Mouse (Mus musculus) intestine, embryonic 14.5 days (tissue): ENCODE results near the gene Atp1a1. TPM values are rescaled to one million over a fixed set of nuclear protein-coding genes. Genes with fewer than 3 reads are reported as not detected.

Experiments
- ATAC-seq: fragments of 200-750 bp; cut with Nextera tagmentation; replicated peaks from 2 replicates; pipeline ENCODE4 v1.8.0; 2017; ENCODE audit warnings: low read depth, moderate number of reproducible peaks, moderate TSS enrichment, moderate library complexity; ENCODE audit not compliant: low FRiP score, low TSS enrichment
- DNase-seq: peaks from one replicate; pipeline ENCODE4 v3.0.0-alpha.2; 2018; ENCODE audit warnings: low spot score
- H3K27ac ChIP-seq: fragments of 300-500 bp; sonication (generic); 2 replicates; pipeline ENCODE4 v1.5.1; 2014; ENCODE audit warnings: low read depth, mild to moderate bottlenecking, control low read depth
- H3K27me3 ChIP-seq: fragments of 300-500 bp; sonication (generic); replicated peaks from 2 replicates; pipeline ENCODE4 v1.6.1; 2014; ENCODE audit warnings: low read length, control low read depth; ENCODE audit not compliant: control insufficient read depth, insufficient read depth
- H3K36me3 ChIP-seq: fragments of 300-500 bp; sonication (generic); 2 replicates; pipeline ENCODE4 v1.6.1; 2014; ENCODE audit warnings: low read length, control low read depth; ENCODE audit not compliant: control insufficient read depth, insufficient read depth
- H3K4me1 ChIP-seq: fragments of 300-500 bp; sonication (generic); replicated peaks from 2 replicates; pipeline ENCODE4 v1.6.1; 2014; ENCODE audit warnings: low read length, control low read depth, mixed read lengths; ENCODE audit not compliant: control insufficient read depth, insufficient read depth
- H3K4me2 ChIP-seq: fragments of 300-500 bp; sonication (generic); 2 replicates; pipeline ENCODE4 v1.6.1; 2014; ENCODE audit warnings: low read length
- H3K4me3 ChIP-seq: fragments of 300-500 bp; sonication (generic); 2 replicates; pipeline ENCODE4 v1.5.1; 2014; ENCODE audit warnings: low read depth, low read length, control low read depth, mixed read lengths
- H3K9ac ChIP-seq: fragments of 300-500 bp; sonication (generic); 2 replicates; pipeline ENCODE4 v1.6.1; 2014; ENCODE audit warnings: mild to moderate bottlenecking, low read length
- H3K9me3 ChIP-seq: fragments of 300-500 bp; sonication (generic); 2 replicates; pipeline ENCODE4 v1.6.1; 2016; ENCODE audit warnings: low read length, control low read depth; ENCODE audit not compliant: control insufficient read depth
- WGBS: fragments of 180-500 bp; shearing (Covaris S2); extraction: QIAGEN DNeasy Blood & Tissue Kit; methylation state at CpG from one replicate; pipeline ENCODE4 v1.1.7; 2014; 5-methylcytosine and 5-hydroxymethylcytosine counted together
- polyA plus RNA-seq: library from polyadenylated mRNA; unstranded; fragments of >200 nt; fragmentation: Nextera tagmentation; extraction: Ambion mirVana; gene quantifications from 2 replicates; pipeline ENCODE4 v1.2.1, GENCODE M21; 2014

Gene Atp1a1
- polyA plus RNA-seq, 1 experiment from 2014 or later: 276 TPM

DNA sequence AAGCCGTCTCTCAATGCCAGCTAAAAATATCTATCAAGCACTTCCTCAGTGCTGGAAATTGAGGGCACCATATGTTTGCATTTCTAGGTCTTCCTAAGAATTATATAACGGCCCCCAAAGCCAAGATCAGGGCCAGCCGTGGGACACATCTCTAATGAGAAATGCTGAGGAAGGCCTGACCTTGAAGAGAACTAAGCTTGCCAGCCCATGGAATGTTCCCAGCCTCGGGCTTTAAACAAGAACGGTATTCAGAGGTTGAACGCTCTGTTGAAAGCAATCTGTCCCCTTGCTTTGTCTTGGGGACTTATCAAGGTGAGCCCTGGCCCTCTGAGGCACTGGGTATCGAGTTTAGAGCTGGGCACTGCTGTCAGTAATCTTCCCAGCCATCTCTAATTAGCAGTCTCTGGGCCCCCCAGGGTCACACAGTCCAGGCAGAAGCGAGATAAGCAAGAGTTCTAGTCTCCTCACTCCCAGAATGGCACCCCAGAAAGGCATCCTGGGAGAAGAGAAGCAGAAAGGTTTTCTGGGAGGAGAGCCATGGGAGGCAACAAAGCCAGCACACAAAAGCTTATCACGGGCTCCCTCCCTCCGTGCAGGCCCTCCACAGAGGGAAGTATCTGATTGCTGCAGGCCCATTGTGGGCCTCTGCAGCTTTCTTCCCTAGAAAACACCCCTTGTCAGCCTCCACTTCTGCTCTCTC is 41.8 kb downstream of the Atp1a1 start:
- Histone ChIP-seq H3K4me1 (0 out of 2 replicates have a peak, but pooled peaks cover 4% of the 10 kb centered on the region), H3K36me3 (no peaks in the 10 kb centered on the region), H3K9me3 (no peaks in the 10 kb centered on the region), H3K9ac (no peak overlapping the region), H3K27me3 (no peaks in the 10 kb centered on the region), H3K4me3 (no peak overlapping the region), H3K27ac (no peak overlapping the region), H3K4me2 (no peak overlapping the region)
- WGBS: 52% methylated on average over 10 of the region's 10 CpGs
- DNase-seq: no peak
- no peak for ATAC-seq

- no peaks in the 10 kb centered on the region for H3K36me3 ChIP-seq
- no peaks in the 10 kb centered on the region for H3K9me3 ChIP-seq
- 71% methylated on average over 5 of the region's 5 CpGs for WGBS
- no peak overlapping the region for H3K9ac ChIP-seq
- no peak overlapping the region for H3K27ac ChIP-seq
- no peak overlapping the region for H3K4me3 ChIP-seq
- H3K4me2 ChIP-seq: no peak overlapping the region
- ATAC-seq (no peak), DNase-seq (no peak)
- no peaks in the 10 kb centered on the region for H3K27me3 ChIP-seq
- 0 out of 2 replicates have a peak, but pooled peaks cover 4% of the 10 kb centered on the region for H3K4me1 ChIP-seq
These were observed 42.5 kb downstream of the Atp1a1 start for GRCm38 (mm10) chr3:101561948-101562347.

- Histone ChIP-seq H3K9ac (no peak overlapping the region), H3K4me3 (no peak overlapping the region), H3K27ac (no peak overlapping the region), H3K4me2 (no peak overlapping the region), H3K9me3 (no peaks in the 10 kb centered on the region), H3K4me1 (0 out of 2 replicates have a peak, but pooled peaks cover 4% of the 10 kb centered on the region), H3K36me3 (no peaks in the 10 kb centered on the region), H3K27me3 (no peaks in the 10 kb centered on the region)
- no peak for DNase-seq
- ATAC-seq: no peak
- 82% methylated on average over 9 of the region's 9 CpGs for WGBS
These were observed 43.5 kb downstream of the Atp1a1 start for GRCm38 (mm10) chr3:101560841-101561522.

DNA sequence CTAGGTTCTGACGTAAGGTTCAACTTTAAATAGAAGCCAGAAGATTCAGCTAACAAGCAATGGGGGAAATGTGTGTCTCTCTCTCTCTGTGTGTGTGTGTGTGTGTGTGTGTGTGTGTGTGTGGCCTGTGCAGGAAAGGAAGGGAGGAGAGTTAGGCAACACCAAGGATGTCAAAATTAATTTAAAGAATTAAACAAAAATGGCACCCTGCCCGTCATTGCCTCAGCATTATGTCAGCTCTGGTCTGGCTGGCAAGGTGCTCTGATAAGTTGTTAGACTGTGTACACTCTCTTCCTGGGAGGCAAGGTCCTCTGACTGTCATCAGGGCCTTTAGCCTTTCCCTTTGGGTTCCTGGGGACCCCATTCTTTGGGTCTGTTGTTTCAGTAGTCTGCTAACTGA is 47.8 kb downstream of the Atp1a1 start:
- no peaks in the 10 kb centered on the region for H3K4me1 ChIP-seq
- H3K9me3 ChIP-seq: no peaks in the 10 kb centered on the region
- H3K36me3 ChIP-seq: no peaks in the 10 kb centered on the region
- H3K27ac ChIP-seq: no peak overlapping the region
- no peak overlapping the region for H3K9ac ChIP-seq
- WGBS: 78% methylated on average over 2 of the region's 2 CpGs
- DNase-seq: no peak
- no peak for ATAC-seq
- H3K4me2 ChIP-seq: no peak overlapping the region
- H3K27me3 ChIP-seq: no peaks in the 10 kb centered on the region
- no peak overlapping the region for H3K4me3 ChIP-seq

GRCm38 (mm10) chr3:101552621-101553620 is 51.6 kb downstream of the Atp1a1 start:
- Histone ChIP-seq H3K4me3 (no peak overlapping the region), H3K9me3 (no peaks in the 10 kb centered on the region), H3K9ac (no peak overlapping the region), H3K27me3 (no peaks in the 10 kb centered on the region), H3K36me3 (no peaks in the 10 kb centered on the region), H3K4me2 (no peak overlapping the region), H3K27ac (no peak overlapping the region), H3K4me1 (no peaks in the 10 kb centered on the region)
- 69% methylated on average over 7 of the region's 7 CpGs for WGBS
- ATAC-seq (no peak), DNase-seq (no peak)

DNA sequence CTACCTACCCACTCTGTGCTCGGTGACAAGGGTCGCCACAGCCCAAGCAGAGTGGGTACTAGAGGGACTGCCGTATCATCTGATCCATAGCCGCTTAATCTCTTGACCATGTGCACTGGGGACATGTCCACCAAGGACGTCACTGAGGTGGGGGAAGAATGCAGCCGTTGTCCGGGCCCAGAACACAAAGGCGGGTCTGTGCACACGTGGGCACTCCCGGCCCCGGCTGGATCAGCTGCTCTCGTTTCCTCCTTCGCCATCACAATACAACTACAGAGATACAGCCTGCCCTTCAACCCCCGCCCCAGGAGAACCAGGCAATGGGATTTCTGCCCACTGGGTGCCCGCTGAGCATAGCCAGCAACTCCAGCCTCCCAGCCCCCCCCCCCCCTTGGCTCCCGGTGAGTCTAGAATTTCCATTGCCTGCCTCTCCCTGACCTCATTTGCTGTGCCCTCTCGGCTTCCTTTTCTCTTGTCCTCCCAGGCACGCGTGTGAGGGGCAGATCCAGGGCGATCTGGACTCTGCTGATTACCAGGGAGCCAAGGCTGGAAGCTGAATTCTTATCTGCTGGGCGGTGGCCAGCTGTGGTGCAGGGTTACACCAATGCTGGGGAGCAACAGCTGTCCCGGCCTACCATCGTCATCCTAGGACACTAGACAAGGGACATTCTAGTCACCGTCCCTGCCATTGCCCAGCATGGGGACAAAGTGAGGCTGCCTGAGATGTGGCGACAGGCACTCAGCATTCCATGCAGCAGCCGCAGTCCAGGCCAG is 52.8 kb downstream of the Atp1a1 start:
- H3K27me3 ChIP-seq: no peaks in the 10 kb centered on the region
- no peak overlapping the region for H3K4me2 ChIP-seq

GRCm38 (mm10) chr3:101549749-101550148 is 54.7 kb downstream of the Atp1a1 start:
- H3K9me3 ChIP-seq: no peaks in the 10 kb centered on the region
- H3K4me2 ChIP-seq: no peak overlapping the region
- DNase-seq: no peak
- no peak overlapping the region for H3K27ac ChIP-seq
- H3K4me3 ChIP-seq: no peak overlapping the region
- no peaks in the 10 kb centered on the region for H3K27me3 ChIP-seq
- no peak overlapping the region for H3K9ac ChIP-seq
- H3K36me3 ChIP-seq: no peaks in the 10 kb centered on the region
- 79% methylated on average over 5 of the region's 5 CpGs for WGBS
- H3K4me1 ChIP-seq: no peaks in the 10 kb centered on the region
- no peak for ATAC-seq

More for the DNA sequence above, 52.8 kb downstream of the Atp1a1 start:
- no peak overlapping the region for H3K9ac ChIP-seq
- 65% methylated on average over 26 of the region's 26 CpGs for WGBS
- peak; percentile 78 for ATAC-seq
- no peaks in the 10 kb centered on the region for H3K9me3 ChIP-seq
- H3K36me3 ChIP-seq: no peaks in the 10 kb centered on the region
- no peak overlapping the region for H3K4me3 ChIP-seq
- no peak for DNase-seq
- no peaks in the 10 kb centered on the region for H3K4me1 ChIP-seq
- no peak overlapping the region for H3K27ac ChIP-seq

GRCm38 (mm10) chr3:101544116-101544515 is 60.4 kb downstream of the Atp1a1 start:
- ATAC-seq (no peak), DNase-seq (no peak)
- Histone ChIP-seq H3K9ac (no peak overlapping the region), H3K4me1 (peaks cover 7% of the 10 kb centered on the region), H3K27ac (0 out of 2 replicates have a peak overlapping the region, but pooled peaks have one; percentile 18), H3K27me3 (no peaks in the 10 kb centered on the region), H3K9me3 (no peaks in the 10 kb centered on the region), H3K4me2 (no peak overlapping the region), H3K36me3 (no peaks in the 10 kb centered on the region), H3K4me3 (no peak overlapping the region)
- 7% methylated on average over 7 of the region's 7 CpGs for WGBS
